Mouse (Mus musculus) lung, embryonic 14.5 days (tissue): ENCODE results near the gene Clcn6. TPM values are rescaled to one million over a fixed set of nuclear protein-coding genes. Genes with fewer than 3 reads are reported as not detected.
"Not testable (repeated sequence)": the region's sequence is repeated elsewhere in the genome, so short reads cannot be mapped to it uniquely, and the experiment has no call there.

Experiments
- ATAC-seq: fragments of 200-750 bp; cut with Nextera tagmentation; 2 replicates; pipeline ENCODE4 v1.8.0; 2017; ENCODE audit warnings: mild to moderate bottlenecking, moderate TSS enrichment, moderate library complexity; ENCODE audit not compliant: insufficient read depth
- DNase-seq: peaks from one replicate; pipeline ENCODE4 v3.0.0-alpha.2; 2015
- H3K27ac ChIP-seq: fragments of 300-500 bp; sonication (generic); 2 replicates; pipeline ENCODE4 v1.5.1; 2014; ENCODE audit warnings: low read depth, mild to moderate bottlenecking, moderate library complexity
- H3K27me3 ChIP-seq: fragments of 300-500 bp; sonication (generic); 2 replicates; pipeline ENCODE4 v1.6.1; 2014; ENCODE audit warnings: low read length, control low read depth; ENCODE audit not compliant: insufficient read depth
- H3K36me3 ChIP-seq: fragments of 300-500 bp; sonication (generic); 2 replicates; pipeline ENCODE4 v1.6.1; 2014; ENCODE audit warnings: control low read depth; ENCODE audit not compliant: insufficient read depth
- H3K4me1 ChIP-seq: fragments of 300-500 bp; sonication (generic); 2 replicates; pipeline ENCODE4 v1.6.1; 2014; ENCODE audit warnings: antibody characterized with exemption, control low read depth; ENCODE audit not compliant: insufficient read depth
- H3K4me2 ChIP-seq: fragments of 300-500 bp; sonication (generic); 2 replicates; pipeline ENCODE4 v1.6.1; 2014; ENCODE audit warnings: mild to moderate bottlenecking
- H3K4me3 ChIP-seq: fragments of 300-500 bp; sonication (generic); 2 replicates; pipeline ENCODE4 v1.5.1; 2014; ENCODE audit warnings: low read depth, low read length
- H3K9ac ChIP-seq: fragments of 300-500 bp; sonication (generic); 2 replicates; pipeline ENCODE4 v1.6.1; 2014
- H3K9me3 ChIP-seq: fragments of 300-500 bp; sonication (generic); 2 replicates; pipeline ENCODE4 v1.6.1; 2016; ENCODE audit warnings: low read depth, low read length, control low read depth
- CTCF ChIP-seq: IDR thresholded peaks from 2 replicates; pipeline ENCODE4 v1.5.1; 2016; ENCODE audit warnings: antibody characterized with exemption, low read depth
- WGBS: fragments of 180-500 bp; shearing (Covaris S2); extraction: QIAGEN DNeasy Blood & Tissue Kit; methylation state at CpG from one replicate; pipeline ENCODE4 v1.1.7; 2014; 5-methylcytosine and 5-hydroxymethylcytosine counted together
- polyA plus RNA-seq: library from polyadenylated mRNA; unstranded; fragments of >200 nt; fragmentation: Nextera tagmentation; extraction: Ambion mirVana; gene quantifications from 2 replicates; pipeline ENCODE4 v1.2.1, GENCODE M21; 2014

Clcn6 gene
- polyA plus RNA-seq, 1 experiment from 2014 or later = 4.2 TPM

DNA sequence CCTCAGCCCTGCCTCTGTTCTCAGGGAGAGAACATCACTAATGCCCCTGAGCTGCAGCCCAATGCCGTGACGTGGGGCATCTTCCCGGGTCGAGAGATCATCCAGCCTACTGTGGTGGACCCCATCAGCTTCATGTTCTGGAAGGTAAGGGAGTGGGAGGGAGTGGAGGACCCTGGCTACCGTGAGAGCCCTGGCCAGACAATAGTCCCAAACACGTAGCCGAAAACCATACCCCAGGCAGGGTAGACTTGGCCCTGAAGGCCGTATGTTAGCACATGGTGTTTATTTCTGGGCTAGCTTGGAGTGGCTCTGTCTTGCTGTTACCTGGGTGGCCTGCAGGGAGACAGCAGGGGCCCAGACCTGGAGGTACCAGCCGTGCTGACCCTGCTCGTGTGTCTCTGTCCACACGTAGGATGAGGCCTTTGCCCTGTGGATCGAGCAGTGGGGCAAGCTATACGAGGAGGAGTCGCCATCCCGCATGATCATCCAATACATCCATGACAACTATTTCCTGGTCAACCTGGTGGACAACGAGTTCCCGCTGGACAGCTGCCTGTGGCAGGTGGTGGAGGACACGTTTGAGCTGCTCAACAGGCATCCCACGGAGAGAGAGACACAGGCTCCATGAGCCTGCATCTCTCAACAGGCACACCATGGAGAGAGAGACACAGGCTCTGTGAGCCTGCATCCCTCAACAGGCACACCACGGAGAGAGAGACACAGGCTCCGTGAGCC, 16.5 kb upstream of the Clcn6 start:
- Histone ChIP-seq H3K9ac (no peak overlapping the region), H3K4me2 (no peak overlapping the region), H3K27me3 (no peaks in the 10 kb centered on the region), H3K4me3 (no peak overlapping the region), H3K9me3 (no peaks in the 10 kb centered on the region), H3K4me1 (no peaks in the 10 kb centered on the region), H3K36me3 (peaks cover 84% of the 10 kb centered on the region), H3K27ac (no peak overlapping the region)
- no peak for ATAC-seq
- WGBS = 86% methylated on average over 21 of the region's 21 CpGs
- TF ChIP-seq CTCF = no peak
- DNase-seq = no peak

DNA sequence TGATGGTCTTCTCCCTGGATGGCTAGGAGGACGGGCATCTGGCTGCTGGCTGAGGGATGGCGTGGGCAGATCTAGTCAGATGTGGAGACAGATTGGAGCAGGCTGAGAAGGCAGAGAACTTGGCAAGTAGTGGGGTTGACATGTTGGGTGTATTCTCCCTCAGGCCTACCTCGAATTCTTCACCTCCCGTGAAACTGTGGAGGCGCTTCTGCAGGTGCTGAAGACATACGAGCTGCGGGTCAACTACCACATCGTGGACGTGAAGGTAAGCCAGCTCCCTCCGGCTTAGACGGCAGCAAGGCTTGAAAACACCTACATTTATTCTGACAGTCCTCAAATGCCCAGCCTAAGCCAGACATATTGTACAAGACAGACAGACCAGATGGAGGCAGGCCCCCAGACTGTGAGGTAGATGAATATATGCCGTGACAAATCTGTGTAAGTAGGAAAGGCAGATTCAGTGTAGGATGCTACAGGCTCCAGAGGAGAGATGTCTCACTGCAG, 14.8 kb upstream of the Clcn6 start:
- H3K9ac ChIP-seq = no peak overlapping the region
- 87% methylated on average over 12 of the region's 12 CpGs for WGBS
- no peak overlapping the region for H3K27ac ChIP-seq
- TF ChIP-seq CTCF = no peak
- no peak overlapping the region for H3K4me2 ChIP-seq
- no peaks in the 10 kb centered on the region for H3K9me3 ChIP-seq
- H3K27me3 ChIP-seq = no peaks in the 10 kb centered on the region
- H3K4me1 ChIP-seq = no peaks in the 10 kb centered on the region
- no peak for ATAC-seq
- peaks cover 95% of the 10 kb centered on the region for H3K36me3 ChIP-seq
- H3K4me3 ChIP-seq = no peak overlapping the region
- DNase-seq = no peak

DNA sequence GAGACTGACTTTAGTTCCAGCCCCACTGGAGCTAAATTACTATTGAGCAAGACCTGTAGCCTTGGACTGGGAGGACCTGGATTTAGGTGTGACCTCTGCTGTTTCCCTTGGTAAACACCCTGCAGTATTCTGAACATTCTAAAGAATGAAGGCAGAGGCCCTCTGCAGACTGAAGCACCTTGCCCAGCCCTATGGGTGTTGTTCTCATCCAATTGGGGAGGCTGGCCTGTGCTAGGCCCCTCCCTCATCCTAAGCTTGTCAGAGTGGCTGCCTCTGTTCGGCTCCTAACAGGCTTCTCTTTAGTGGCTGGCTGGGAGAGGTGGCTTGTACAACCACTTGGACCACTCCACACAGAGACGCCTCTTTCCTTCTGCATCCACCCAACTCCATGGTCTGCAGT, 14.4 kb upstream of the Clcn6 start:
- no peaks in the 10 kb centered on the region for H3K9me3 ChIP-seq
- no peak overlapping the region for H3K27ac ChIP-seq
- no peak overlapping the region for H3K4me3 ChIP-seq
- no peak overlapping the region for H3K4me2 ChIP-seq
- DNase-seq = no peak
- H3K36me3 ChIP-seq = peaks cover 95% of the 10 kb centered on the region
- ATAC-seq = no peak
- no peak overlapping the region for H3K9ac ChIP-seq
- H3K4me1 ChIP-seq = no peaks in the 10 kb centered on the region
- H3K27me3 ChIP-seq = no peaks in the 10 kb centered on the region
- WGBS = 79% methylated on average over 2 of the region's 2 CpGs
- TF ChIP-seq CTCF = no peak

DNA sequence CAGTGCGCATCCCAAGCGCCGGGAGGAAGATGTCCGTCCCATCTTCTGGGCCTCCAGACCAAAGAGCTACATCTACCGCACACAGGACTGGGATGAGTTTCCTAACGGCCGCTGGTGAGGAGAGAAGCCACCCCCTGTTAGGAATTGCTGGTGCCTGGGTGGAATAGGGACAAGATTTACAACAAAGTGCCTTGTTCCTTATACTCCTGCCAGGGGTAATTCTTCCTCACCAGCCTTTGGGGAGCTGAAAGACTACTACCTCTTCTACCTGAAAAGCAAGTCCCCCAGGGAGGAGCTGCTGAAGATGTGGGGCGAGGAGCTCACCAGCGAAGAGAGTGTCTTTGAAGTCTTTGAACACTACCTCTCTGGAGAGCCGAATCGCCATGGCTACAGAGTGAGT, 13.3 kb upstream of the Clcn6 start:
- no peaks in the 10 kb centered on the region for H3K4me1 ChIP-seq
- no peak for TF ChIP-seq CTCF
- H3K4me2 ChIP-seq = no peak overlapping the region
- H3K9me3 ChIP-seq = no peaks in the 10 kb centered on the region
- DNase-seq = no peak
- peaks cover 93% of the 10 kb centered on the region for H3K36me3 ChIP-seq
- 92% methylated on average over 11 of the region's 11 CpGs for whole genome bisulfite sequencing
- H3K9ac ChIP-seq = no peak overlapping the region
- no peak overlapping the region for H3K27ac ChIP-seq
- no peak for ATAC-seq
- H3K27me3 ChIP-seq = no peaks in the 10 kb centered on the region
- no peak overlapping the region for H3K4me3 ChIP-seq

DNA sequence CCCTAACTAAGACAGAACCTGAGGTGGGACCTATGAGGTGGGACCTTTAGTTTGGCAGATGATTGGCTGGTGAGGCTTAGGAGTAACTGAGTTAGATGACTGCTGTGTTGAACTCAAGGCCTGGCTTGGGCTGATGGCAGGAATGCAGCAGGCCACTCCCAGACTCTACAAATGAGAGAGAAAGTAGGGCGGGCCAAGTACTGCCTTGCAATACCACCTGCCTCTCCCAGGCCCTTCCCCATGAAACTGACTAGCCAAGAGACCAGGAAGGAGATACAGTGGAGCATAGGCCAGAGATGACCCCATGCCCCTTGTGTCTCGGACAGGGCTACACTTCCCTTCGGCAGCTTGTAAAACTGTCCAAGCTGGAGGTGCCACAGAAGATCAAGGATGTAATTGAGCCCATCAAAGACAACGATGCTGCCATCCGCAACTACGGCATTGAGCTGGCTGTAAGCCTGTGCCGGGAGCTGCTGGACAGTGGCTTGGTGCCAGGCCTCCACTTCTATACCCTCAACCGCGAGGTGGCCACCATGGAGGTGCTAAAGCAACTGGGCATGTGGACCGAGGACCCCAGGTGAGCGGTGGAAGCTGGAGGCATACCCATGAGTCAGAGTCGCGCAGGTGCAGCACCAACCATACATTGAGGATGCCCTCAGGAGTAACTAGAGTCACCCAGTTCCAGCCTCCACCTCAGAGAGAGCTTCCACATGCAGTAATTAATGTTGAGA, 12.6 kb upstream of the Clcn6 start:
- H3K36me3 ChIP-seq = peaks cover 86% of the 10 kb centered on the region
- WGBS = 88% methylated on average over 13 of the region's 13 CpGs
- ATAC-seq = no peak

DNA sequence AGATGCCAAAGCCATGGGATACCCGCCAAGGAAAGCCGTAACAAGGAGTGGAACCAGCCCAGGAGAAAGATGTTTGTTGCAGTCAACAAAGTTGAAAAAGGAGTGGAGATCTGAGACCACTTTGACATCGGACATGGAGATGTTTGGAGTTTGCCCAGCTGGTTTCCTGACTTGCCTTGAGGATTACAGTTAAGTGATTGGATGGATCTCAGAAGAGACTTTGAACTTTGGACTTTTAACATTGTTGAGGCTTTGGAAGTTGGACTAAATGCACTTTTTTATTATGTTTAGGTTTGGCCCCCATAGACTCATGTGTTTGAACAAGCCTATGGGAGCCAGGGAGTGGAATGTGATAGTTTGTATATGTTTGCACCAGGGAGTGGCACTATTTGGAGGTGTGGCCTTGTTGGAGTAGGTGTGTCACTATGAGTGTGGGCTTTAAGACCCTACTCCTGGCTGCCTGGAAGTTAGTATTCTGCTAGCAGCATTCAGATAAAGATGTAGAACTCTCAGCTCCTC, 11.8 kb upstream of the Clcn6 start:
- not testable (repeated sequence) for DNase-seq, H3K9me3 ChIP-seq, H3K27ac ChIP-seq, H3K4me3 ChIP-seq, H3K27me3 ChIP-seq, ATAC-seq, H3K4me1 ChIP-seq, H3K9ac ChIP-seq, H3K4me2 ChIP-seq
- H3K36me3 ChIP-seq = peaks cover 86% of the 10 kb centered on the region
- WGBS = 80% methylated on average over 3 of the region's 3 CpGs

More for the DNA sequence above, 12.6 kb upstream of the Clcn6 start:
- H3K9ac ChIP-seq = no peak overlapping the region
- no peak overlapping the region for H3K4me2 ChIP-seq
- DNase-seq = no peak
- no peaks in the 10 kb centered on the region for H3K27me3 ChIP-seq
- TF ChIP-seq CTCF = no peak
- no peaks in the 10 kb centered on the region for H3K9me3 ChIP-seq
- H3K27ac ChIP-seq = no peak overlapping the region
- H3K4me1 ChIP-seq = no peaks in the 10 kb centered on the region
- H3K4me3 ChIP-seq = no peak overlapping the region

DNA sequence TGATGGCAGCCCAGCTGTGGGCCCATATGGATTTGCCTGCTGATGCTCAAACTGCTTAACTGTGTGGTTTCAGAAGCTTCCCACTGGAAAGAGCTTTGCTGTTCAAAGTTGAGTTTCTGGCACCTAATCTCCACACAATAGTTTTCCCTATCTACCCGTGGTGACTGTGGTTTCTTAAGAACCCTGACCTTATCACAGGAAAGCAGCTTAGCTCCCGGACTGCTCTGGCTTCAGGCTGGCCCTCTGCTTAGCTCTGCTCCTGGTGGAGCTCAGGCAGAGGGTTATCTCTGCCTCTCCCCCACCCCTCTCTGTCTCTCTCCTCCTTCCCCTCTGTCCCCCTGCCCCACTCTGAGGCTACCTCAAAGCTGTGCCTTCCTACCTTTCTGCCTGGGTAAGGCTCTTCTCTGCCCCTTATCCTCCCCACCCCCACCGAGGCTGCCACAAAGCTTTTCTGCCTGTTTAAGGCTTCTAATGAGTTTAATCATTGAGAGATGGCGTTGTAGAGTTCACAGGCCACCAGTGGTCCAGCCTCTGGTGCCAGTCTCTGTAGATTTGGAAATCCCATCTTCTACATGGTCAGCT, 7.9 kb upstream of the Clcn6 start:
- Histone ChIP-seq H3K4me3 (no peak overlapping the region), H3K27ac (no peak overlapping the region), H3K27me3 (no peaks in the 10 kb centered on the region), H3K9me3 (no peaks in the 10 kb centered on the region), H3K9ac (no peak overlapping the region), H3K4me2 (no peak overlapping the region), H3K36me3 (peaks cover 77% of the 10 kb centered on the region), H3K4me1 (peaks cover 7% of the 10 kb centered on the region; the same call in 1 of the 2 replicates)
- ATAC-seq (no peak; the same call in 1 of the 2 replicates), DNase-seq (no peak)
- 50% methylated on average over 4 of the region's 4 CpGs for WGBS
- no peak for TF ChIP-seq CTCF
